Mouse (Mus musculus): Measurements from ENCODE around the gene Grhl3.

Grhl3 gene

DNA sequence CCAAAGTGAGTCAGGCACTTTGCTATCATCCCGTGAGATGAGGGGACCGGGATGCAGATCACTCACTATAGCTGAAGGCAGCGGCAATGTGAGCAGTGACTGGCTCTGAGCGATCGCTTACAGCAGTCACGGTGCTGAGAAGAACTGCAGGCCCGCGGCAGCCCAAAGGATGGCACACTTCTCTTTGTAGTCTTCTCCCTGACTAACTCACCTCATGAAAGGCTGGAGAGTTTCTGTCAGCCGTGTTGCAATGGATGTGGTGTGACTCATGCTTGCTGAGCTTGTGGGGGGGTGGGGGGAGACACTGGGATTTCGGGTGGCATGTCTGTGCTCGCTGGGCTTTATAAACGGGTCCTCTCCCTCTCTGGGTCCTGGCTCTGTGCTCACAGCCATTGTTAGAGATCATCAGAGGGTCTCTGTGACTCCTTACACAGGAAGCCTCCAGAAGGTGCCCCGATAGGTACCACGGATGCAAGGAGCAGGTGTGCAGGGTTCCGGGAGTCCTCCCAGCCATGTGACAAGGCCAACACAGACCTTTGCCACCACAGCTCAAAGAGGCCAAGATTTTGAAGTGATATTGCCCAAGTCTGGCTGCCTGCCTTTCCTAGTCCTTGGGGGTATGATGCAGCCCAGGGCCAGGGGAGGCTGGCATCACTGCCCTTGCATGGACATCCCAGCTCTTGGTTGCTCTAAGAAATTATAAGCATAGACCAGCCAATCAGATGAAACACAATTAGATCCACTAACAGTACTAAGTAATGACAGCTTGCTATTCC, 2.1 kb upstream of the Grhl3 start:
- no peak for DNase-seq (ENCODE audit: low spot score in 2 of 2)

DNA sequence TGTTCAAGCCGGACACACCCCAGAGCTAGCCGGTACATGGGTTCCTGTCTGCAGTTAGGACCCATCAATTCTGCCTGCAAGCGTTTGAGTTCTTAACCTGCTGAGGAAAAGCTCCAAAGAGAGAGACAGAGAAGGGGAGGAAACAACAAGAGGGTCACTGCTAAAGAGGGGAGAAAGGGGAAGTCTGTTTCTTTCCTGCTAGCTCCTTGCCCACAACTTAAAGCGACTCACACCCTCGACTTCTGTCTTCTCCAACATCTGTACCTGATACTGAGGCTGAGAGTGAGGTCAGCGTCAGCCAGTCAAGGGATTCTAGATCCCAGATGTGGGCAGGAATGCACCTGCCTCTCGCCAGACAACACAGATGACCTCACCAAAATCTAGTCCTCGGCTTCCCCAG, 1.2 kb downstream of the Grhl3 start:
- no peak for DNase-seq (ENCODE audit: low spot score in 2 of 2)

DNA sequence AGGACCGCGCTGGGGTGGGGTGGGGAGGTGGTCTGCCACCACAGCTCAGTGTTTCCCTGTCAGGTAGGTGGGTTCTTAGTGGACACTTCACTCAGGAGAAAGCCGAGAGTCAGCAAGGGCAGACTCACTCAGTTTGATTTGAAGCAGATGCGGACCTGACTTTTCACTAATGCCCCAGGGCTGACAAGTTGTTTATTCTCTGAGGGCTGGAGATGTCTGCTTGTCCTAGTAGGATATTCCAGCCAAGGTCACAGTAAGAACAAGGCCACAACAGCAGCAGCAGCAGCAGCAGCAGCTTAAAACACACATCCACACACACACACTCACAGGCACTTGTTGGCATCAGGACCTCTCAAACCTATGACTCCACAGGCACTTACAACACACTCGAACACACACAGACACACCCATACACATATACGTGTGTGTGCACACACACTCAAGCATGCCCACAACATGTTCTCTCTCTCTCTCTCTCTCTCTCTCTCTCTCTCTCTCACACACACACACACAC, 2.3 kb downstream of the Grhl3 start:
- no peak for DNase-seq (ENCODE audit: low spot score in 2 of 2)

DNA sequence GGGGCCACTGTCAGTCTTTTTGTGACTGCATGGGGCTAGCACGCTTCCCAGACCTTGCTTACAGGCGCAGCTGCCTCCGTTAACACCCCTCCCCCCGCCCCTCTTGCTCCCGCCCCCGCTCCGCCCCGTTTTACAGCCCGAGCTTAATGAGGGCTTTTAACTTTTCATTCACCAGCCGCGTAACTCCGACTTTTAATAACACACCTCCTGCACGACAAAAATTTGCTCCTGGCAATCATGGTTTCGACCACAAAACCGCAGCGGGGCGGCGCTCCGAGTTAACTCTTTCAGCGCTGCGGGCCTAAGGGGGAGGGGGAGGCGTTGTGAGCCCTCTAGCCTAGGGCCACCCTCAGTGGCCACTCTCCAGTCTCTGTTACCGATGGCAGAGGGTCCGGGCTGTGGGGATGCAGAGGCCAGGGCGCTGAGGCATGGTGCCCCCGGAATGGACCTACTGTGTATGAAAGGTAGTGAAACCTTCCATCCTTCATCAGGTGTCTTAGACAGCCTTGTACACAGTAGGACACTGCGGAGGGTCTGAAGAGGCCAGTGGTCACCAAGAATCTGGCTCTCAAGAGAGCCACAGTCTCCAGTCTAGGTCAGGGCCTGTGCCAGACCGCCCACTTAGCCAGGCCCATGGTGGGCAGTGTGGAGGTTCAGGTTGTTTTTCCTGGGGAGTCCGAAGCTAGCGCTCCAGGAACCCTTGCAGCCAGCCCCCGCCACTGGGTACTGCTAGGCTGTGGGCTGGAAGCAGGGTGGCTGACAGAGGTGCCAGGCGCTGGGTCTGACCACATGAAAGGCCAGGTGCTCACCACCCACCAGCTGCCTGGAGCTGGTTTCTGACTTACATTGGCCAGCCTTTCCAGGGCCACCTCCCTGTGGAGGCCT, 3.0 kb downstream of the Grhl3 start:
- no peak for DNase-seq (ENCODE audit: low spot score in 2 of 2)

DNA sequence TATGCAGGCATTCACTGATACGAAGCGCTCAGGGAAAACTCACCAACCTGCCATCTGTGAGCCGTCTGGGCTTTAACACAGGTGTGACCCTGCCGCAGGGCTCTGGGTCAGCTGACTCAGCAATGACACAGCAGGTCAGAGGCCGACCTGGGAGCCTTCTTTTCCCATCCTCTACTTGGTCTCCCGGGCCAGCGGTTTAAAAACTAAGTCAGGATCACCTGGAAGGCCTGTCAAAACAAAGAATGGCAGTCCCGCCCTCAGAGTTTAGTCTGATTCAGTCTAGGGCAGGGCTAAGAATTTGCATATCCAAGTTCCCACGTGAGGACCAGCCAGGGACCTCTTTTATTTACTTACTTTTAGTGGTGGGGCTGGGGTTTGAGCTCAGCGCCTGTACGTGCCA, 4.2 kb downstream of the Grhl3 start:
- DNase-seq (ENCODE audit: low spot score in 2 of 2), result no peak

DNA sequence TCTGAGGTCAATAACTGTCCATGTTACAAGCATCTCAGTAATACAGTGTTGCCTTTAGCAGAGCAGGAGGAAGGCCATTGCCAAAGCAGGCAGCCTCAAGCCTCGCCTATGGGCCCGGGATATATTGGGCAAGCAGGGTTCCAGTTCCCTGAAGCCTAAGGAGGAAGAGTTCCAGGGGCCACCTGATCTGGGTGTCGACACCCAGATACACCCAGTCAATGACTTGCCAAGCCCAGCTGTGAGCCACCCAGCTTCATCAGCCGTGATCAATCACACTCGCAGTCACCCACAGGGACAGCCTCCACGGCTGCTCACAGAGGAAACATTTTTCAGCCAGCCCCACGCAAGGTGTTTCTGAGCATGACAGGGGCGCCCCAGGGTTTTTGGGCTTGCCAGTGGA, 5.9 kb downstream of the Grhl3 start:
- DNase-seq (ENCODE audit: low spot score in 2 of 2), result no peak

DNA sequence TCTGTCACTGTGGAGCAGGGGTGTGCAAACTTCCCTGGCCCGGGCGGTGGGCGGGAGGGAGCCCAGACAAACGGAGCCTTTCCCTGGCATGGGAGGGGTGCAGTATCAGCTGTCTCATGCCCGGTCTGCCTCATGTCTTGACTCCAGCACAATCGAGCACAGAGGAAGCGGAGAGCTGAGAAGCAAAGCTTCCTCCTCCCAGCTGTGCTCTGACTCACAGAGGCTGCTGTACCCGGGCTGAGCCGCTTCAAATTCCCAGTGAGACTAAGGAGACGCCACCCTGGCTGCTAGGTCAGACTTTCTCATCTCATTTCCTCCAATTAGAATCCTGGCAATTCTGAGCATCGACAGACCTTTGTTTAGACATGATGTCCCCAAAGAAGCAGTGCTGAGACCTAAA, 6.4 kb downstream of the Grhl3 start:
- peak in 1 of 2 experiments; percentile 22 for DNase-seq (ENCODE audit: low spot score in 2 of 2)

DNA sequence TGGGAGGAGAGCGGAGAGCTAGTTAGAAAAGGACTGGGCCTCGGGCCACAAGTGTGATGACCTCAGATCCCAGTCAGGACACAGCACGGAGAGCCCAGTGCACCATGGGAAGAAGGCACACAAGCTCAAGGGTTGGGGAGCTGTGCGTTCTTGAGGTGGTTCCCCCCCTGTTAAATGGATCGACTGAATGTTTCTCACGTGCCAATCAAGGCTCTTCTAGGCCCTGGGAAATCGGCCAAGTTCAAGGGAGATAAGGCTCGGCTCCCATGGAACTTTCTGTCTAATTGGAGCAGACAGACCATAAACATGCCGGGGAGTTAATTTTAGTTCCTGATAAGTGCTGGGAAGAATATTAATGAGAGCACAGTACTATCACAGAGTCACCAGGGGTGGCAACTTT, 8.0 kb downstream of the Grhl3 start:
- no peak for DNase-seq (ENCODE audit: low spot score in 2 of 2)

DNA sequence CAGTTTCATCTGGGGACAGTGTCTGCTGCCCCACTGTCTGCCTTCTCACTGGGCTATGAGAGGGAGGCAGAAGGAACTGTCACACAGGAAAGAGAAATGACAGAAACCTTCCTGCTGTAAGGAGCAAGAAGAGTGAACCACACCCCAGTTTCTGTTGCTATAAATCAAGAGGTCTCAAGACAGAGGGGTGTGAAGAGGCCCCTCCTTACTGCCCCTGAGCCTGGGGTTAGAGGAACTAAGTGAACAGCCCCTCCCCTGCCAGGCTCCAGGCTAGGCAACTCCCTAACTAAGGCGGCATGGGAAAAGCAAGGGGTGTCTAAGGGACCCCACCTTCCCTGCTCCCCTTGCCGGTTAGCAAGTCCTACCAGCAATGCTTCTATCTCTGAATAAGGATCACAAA, 9.6 kb downstream of the Grhl3 start:
- no peak for DNase-seq (ENCODE audit: low spot score in 2 of 2)

DNA sequence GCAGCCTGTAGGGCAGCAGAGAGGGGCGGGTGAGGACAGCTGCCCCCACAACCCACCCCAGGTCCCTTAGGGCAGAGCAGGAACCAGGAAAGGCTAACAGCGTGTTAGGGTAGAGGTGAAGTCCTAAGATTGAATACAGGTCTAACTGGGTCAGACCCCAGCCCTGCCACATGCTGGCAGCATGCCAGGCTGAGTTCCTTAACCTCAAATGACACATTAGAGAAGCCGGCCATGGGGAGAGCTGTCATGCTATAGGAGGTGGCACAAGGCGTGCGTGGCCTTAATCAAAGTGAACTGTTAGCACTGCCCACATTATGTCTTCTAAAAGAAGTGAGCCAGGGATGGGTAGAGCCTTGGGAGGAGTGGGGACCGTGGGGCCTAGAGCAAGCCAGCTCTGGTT, 24.1 kb downstream of the Grhl3 start:
- no peak for DNase-seq (ENCODE audit: low spot score in 2 of 2)

DNA sequence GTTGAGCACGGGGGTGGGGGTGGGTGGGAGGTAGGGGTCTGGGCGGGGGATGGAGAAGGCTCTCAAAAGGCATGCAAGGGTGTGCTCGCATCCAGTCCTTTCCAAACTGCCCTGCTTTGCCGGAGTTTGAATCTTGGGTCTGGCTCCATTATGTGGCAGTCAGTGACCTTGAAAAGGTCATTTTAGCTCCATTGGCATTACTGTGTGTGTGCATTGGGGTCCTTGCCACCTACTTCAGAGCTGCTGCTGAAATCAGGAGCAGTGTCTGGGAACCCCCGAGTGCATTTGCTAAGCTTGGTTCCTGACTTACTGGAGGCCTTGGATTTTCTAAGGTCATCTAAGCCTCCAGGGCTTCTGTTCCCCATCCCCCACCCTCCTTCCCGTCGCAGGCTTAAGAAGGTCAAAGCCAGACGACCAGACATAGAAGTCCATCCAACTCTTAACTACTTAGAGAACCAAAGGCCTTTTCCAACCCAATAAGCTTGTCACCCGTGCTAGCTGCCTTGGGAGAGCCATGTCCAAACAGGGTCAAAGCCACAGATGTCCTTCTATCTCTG, 24.8 kb downstream of the Grhl3 start:
- DNase-seq (ENCODE audit: low spot score in 2 of 2), result no peak

DNA sequence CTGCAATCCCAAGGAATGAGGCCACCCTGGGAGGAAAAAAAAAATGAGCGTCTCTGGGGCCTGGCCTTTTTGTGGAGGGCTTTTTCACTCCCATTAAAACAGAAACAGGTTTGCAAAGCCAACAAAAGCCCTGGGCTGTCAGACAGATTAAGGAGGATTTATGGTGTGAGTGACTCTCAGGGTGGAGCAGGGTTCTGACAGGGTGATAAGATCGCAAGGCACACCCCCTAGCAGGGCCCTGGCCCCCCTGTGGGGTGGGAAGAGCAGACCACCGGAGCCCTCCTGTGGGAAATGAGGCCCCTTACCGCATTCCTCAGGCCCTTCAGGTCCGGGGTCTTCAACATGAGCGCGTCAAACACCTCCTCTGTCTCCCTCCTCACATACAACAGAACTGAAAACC, 25.3 kb downstream of the Grhl3 start:
- no peak for DNase-seq (ENCODE audit: low spot score in 2 of 2)

DNA sequence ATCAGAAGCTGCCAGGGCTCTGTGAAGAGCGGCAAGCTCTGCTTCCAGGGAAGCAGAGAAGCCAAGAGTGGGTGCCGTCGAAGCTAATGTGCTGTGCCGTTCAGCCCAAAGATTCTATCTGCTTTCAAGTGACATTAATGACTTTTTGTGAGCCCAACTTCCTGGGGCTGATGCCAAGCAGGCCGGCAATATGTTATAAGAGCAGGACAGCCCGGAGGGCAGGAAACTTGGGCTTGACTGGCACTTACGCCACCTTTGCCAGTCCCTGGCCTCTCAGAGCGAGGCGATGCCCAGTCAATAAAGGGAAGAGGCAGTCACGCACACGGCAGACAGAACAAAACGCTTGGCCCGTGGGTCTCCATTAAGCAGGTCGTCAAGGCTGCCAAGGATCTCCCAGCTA, 25.9 kb downstream of the Grhl3 start:
- no peak for DNase-seq (ENCODE audit: low spot score in 2 of 2)

DNA sequence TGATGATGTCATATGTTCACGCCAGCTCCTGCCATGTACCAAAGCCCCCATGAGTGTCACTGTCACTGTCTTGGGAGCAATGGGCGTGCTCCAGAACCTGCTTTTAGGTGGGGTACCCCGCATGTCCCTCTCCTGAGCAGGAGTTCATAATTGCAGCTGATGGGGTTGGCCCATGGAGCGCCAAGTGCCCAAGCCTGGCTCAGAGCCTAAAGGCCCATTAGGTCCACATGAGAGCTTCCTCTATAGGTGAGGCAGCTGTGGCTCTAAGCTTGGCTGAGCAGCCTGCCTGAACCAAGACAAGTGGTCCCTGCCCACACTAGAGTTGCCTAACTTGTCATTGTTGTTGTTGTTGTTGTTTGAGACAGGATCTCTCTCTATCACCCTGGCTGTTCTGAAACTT, 26.6 kb downstream of the Grhl3 start:
- DNase-seq (ENCODE audit: low spot score in 2 of 2), result no peak

DNA sequence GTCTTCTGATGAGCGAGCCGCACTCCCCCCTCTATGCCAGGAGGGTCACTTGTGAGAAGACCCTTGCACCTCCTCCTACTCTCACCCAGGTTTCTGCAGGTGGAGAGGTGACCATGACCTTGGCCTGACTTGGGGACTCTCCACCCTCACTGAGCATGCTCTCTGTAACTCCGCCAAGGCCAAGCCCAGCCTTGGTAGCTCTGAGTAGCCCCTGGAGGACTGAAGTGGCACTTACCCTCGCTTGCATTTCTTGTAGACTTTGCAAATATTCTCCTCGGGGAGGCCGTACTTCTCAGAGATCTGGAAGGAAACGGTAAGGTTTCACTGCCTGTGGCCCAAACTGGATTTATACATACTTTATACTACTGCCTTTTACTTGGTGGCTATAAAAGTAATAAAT, 27.4 kb downstream of the Grhl3 start:
- no peak for DNase-seq (ENCODE audit: low spot score in 2 of 2)

DNA sequence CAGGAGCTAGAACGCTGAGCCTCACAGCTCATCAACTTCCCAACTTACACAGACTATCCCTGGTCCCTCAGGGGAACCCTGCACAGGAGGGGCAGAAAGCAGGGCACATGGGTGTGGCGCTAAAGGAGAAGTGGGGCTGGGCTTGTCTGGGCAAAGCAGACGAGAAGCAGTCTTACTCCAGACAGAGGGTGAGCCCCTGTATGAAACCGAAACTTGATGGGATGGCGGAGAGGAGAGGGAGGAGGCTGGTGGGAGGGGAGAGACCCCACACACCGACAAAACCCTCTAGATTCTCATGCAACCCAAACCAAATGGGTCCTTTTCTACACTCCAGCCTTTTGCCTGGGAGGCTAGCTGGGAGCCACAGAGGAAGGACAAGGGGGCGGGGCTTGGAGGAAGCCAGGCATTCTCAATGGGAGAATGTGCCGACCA, 28.3 kb downstream of the Grhl3 start:
- no peak for DNase-seq (ENCODE audit: low spot score in 2 of 2)

DNA sequence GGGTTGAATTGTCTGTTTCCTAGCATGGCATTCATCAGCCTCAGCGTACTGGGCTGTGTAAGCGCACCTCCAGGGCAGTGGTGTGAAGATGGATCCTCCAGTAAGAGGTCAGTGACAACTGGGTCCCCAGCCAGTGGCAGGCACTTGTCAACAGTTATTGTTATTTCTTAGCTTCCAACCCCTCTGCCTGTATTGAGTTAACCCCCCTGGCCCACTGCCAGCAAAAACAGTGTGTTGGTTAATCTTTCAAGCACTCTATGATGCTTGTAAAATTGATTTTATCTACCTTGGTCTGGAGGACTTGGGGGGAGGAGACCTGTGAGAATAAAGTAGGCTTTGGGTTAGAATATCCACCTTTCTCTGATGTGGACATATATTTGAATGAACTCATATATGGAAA, 29.1 kb downstream of the Grhl3 start:
- DNase-seq (ENCODE audit: low spot score in 2 of 2), result no peak

DNA sequence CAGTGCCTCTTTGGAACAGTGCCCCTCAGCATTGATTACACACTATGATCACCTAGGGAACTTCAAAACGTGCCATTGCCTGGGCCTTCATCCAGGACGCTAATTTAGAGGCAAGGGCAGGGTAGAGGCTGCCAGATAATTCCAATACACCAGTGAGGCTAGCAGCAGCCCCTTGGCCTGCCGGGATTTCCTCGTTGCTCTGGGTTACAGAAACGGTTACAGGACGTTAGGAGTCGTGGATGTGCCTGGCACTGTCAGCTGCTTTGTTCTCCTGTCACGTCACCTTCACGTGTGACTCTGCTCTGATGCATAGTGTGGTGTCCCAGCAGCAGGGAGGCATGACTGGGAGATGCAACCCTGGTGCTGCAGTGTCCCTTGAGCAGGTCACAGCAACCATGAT, 33.4 kb downstream of the Grhl3 start:
- DNase-seq (ENCODE audit: low spot score in 2 of 2), result no peak

DNA sequence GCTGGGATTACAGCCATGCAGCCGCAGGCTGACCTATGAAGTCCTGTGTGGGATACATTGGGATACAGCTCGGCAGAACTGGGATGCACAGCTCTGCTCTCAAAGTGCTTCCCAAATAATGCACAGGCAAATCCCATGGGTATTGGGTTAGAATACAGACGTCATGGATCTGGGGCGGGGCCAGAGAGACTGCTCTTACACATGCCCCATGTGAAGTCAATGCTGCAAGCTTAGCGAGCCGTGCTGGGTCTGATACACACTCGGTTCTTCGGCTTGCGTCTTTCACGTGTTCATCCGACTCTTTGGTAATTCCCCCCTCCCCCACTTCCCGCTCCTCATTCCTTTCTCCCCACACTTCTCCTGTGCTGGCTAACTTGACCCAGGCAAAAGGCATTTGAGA, 34.4 kb downstream of the Grhl3 start:
- no peak for DNase-seq (ENCODE audit: low spot score in 2 of 2)

DNA sequence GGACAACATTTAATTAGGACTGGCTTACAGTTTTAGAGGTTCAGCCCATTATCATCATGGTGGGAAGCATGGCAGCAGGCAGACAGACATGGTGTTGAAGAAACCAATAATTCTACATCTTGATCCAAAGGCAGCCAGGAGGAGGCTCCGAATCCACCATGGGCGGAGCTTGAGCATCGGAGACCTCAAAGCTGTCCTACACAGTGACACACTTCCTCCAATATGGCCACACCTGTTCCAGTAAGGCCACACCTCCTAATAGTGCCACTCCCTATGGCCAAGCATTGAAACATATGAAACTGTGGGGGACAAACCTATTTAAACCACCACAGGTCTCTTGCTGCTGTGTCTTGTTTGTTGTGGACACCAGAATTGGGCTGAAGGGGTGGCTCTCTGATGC, 38.4 kb downstream of the Grhl3 start:
- DNase-seq (ENCODE audit: low spot score in 2 of 2), result no peak

DNA sequence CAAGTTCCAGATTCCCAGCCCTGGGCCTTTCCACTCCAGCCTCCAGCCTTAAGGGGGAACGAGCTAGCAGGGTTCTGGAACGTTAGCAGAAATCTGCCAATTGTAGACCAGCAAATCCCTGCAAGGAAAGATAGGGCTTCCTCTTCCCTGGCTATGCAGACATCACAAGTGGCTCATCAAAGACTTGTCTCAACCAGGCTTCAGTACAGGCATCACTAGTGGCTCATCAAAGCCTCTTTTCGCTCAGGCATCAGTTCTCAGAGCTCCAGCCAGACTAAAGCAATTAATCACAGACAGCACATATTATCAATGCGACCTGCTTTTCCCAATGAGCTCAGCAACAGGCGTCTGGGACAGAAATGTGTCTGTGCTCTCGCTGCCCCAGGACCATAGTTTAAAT, 40.4 kb downstream of the Grhl3 start:
- DNase-seq (ENCODE audit: low spot score in 2 of 2), result no peak

DNA sequence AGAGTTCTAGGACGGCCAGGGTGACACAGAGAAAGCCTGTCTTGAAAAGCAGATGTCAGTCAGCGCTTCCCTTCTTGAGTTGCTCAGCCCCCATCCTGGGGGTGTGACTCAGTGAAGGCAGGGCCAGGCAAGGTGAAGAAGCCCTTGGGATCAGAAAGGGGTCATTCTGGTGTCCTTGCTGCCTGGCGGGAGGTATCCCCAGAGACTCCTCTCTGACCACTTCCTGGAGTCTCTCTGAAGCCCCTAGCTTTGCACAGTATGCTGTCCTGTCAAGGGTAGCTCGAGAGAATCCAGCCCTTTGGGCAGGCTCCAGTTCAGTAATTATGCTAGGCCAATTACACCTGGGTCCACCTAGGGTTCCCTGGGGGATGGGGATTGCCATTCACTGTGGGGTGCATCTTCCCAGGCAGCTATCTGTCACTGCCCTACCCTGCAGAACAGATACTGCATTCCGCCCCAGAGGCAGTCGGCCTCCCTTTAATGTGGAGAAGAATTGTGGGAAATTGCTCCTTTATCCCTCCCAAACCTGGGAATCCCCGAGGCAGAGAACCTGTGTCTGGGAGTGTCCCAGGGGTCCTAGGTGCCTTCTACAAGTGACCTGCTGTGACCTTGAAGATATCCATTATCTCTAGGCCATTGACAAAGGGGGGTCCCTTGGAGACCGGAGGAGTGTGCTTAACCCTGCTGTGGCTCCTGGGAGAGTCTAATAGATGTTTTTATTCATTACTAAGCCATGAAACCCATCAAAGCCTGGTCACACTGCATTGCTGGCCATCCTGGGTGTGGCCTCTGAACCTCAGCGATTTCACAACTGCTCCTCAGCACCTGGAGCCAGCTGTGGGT, 41.4 kb downstream of the Grhl3 start:
- no peak for DNase-seq (ENCODE audit: low spot score in 2 of 2)
